Mouse (Mus musculus) liver, embryonic 13.5 days (tissue): ENCODE data around the gene Gm49711. TPM values are rescaled to one million over a fixed set of nuclear protein-coding genes. Genes with fewer than 3 reads are reported as not detected.

Experiments used
- ATAC-seq: fragments of 200-750 bp; cut with Nextera tagmentation; 2 replicates; pipeline ENCODE4 v1.8.0; 2017; ENCODE audit warnings: low read depth, mild to moderate bottlenecking, moderate number of reproducible peaks, moderate library complexity
- DNase-seq: peaks from one replicate; pipeline ENCODE4 v3.0.0; 2022
- H3K27ac ChIP-seq: fragments of 300-500 bp; sonication (generic); 2 replicates; pipeline ENCODE4 v1.5.1; 2015; ENCODE audit warnings: moderate library complexity, mild to moderate bottlenecking, inconsistent platforms
- H3K27me3 ChIP-seq: fragments of 300-500 bp; sonication (generic); 2 replicates; pipeline ENCODE4 v1.6.1; 2015; ENCODE audit warnings: mild to moderate bottlenecking, inconsistent platforms
- H3K36me3 ChIP-seq: fragments of 300-500 bp; sonication (generic); 2 replicates; pipeline ENCODE4 v1.6.1; 2015; ENCODE audit warnings: mild to moderate bottlenecking, inconsistent platforms
- H3K4me1 ChIP-seq: fragments of 300-500 bp; sonication (generic); replicated peaks from 2 replicates; pipeline ENCODE4 v1.6.1; 2015; ENCODE audit warnings: inconsistent platforms
- H3K4me2 ChIP-seq: fragments of 300-500 bp; sonication (generic); 2 replicates; pipeline ENCODE4 v1.6.1; 2015; ENCODE audit warnings: inconsistent platforms, mild to moderate bottlenecking, moderate library complexity
- H3K4me3 ChIP-seq: fragments of 300-500 bp; sonication (generic); replicated peaks from 2 replicates; pipeline ENCODE4 v1.5.1; 2015; ENCODE audit warnings: mild to moderate bottlenecking, inconsistent platforms
- H3K9ac ChIP-seq: fragments of 300-500 bp; sonication (generic); 2 replicates; pipeline ENCODE4 v1.6.1; 2015; ENCODE audit warnings: mild to moderate bottlenecking, inconsistent platforms
- H3K9me3 ChIP-seq: fragments of 300-500 bp; sonication (generic); replicated peaks from 2 replicates; pipeline ENCODE4 v1.6.1; 2016; ENCODE audit warnings: inconsistent platforms
- WGBS: fragments of 180-500 bp; shearing (Covaris S2); methylation state at CpG from one replicate; pipeline ENCODE4 v1.1.7; 2015; ENCODE audit not compliant: insufficient replicate concordance; 5-methylcytosine and 5-hydroxymethylcytosine counted together
- polyA plus RNA-seq: library from polyadenylated mRNA; unstranded; fragments of >200 nt; fragmentation: Nextera tagmentation; extraction: Ambion mirVana; gene quantifications from 2 replicates; pipeline ENCODE4 v1.2.1, GENCODE M21; 2015

Gene Gm49711
- polyA plus RNA-seq, 1 experiment from 2014 or later: not detected

- WGBS: 69% methylated on average over 2 of the region's 2 CpGs
- no peak for DNase-seq
- no peaks in the 10 kb centered on the region for H3K36me3 ChIP-seq
- no peak for ATAC-seq
- H3K4me1 ChIP-seq: no peaks in the 10 kb centered on the region
- H3K27ac ChIP-seq: no peak overlapping the region
- H3K4me3 ChIP-seq: no peak overlapping the region
- H3K27me3 ChIP-seq: no peaks in the 10 kb centered on the region
- no peak overlapping the region for H3K4me2 ChIP-seq
- H3K9me3 ChIP-seq: no peaks in the 10 kb centered on the region
- H3K9ac ChIP-seq: no peak overlapping the region
Observed at GRCm38 (mm10) chr16:92148367-92148728, 90.2 kb downstream of the Gm49711 start.

GRCm38 (mm10) chr16:92150975-92151374 is 92.9 kb downstream of the Gm49711 start:
- no peak overlapping the region for H3K9ac ChIP-seq
- H3K4me2 ChIP-seq: no peak overlapping the region
- H3K27me3 ChIP-seq: no peaks in the 10 kb centered on the region
- H3K4me3 ChIP-seq: no peak overlapping the region
- no peaks in the 10 kb centered on the region for H3K4me1 ChIP-seq
- WGBS: 55% methylated on average over 4 of the region's 4 CpGs
- H3K36me3 ChIP-seq: no peaks in the 10 kb centered on the region
- H3K9me3 ChIP-seq: no peaks in the 10 kb centered on the region
- DNase-seq: no peak
- no peak overlapping the region for H3K27ac ChIP-seq
- ATAC-seq: no peak

- Histone ChIP-seq H3K4me2 (peak overlapping the region; percentile 54), H3K36me3 (no peaks in the 10 kb centered on the region), H3K4me1 (0 out of 2 replicates have a peak, but pooled peaks cover 3% of the 10 kb centered on the region), H3K27me3 (peaks cover 19% of the 10 kb centered on the region), H3K27ac (peak overlapping the region; percentile 64), H3K9me3 (no peaks in the 10 kb centered on the region), H3K4me3 (peak overlapping the region; percentile 34), H3K9ac (no peak overlapping the region)
- WGBS: 10% methylated on average over 14 of the region's 14 CpGs
- ATAC-seq (peak; percentile 27), DNase-seq (no peak)
Observed at GRCm38 (mm10) chr16:92158021-92158455, 99.9 kb downstream of the Gm49711 start.

- Histone ChIP-seq H3K36me3 (no peaks in the 10 kb centered on the region), H3K27ac (peak overlapping the region; percentile 64), H3K9ac (no peak overlapping the region), H3K4me3 (peak overlapping the region; percentile 34), H3K4me2 (peak overlapping the region; percentile 54), H3K27me3 (peaks cover 19% of the 10 kb centered on the region), H3K9me3 (no peaks in the 10 kb centered on the region), H3K4me1 (0 out of 2 replicates have a peak, but pooled peaks cover 3% of the 10 kb centered on the region)
- peak; percentile 73 for ATAC-seq
- DNase-seq: no peak
- WGBS: 5% methylated on average over 30 of the region's 30 CpGs
Observed at GRCm38 (mm10) chr16:92158461-92159091, 100.5 kb downstream of the Gm49711 start.

GRCm38 (mm10) chr16:92159114-92159513 is 101.0 kb downstream of the Gm49711 start:
- H3K36me3 ChIP-seq: no peaks in the 10 kb centered on the region
- 0 out of 2 replicates have a peak, but pooled peaks cover 3% of the 10 kb centered on the region for H3K4me1 ChIP-seq
- DNase-seq (no peak), ATAC-seq (peak; percentile 27; the same call in 1 of the 2 replicates)
- H3K9ac ChIP-seq: no peak overlapping the region
- WGBS: 19% methylated on average over 6 of the region's 6 CpGs
- peak overlapping the region; percentile 64; the same call in 1 of the 2 replicates for H3K27ac ChIP-seq
- no peaks in the 10 kb centered on the region for H3K9me3 ChIP-seq
- peak overlapping the region; percentile 54 for H3K4me2 ChIP-seq
- peaks cover 19% of the 10 kb centered on the region for H3K27me3 ChIP-seq
- H3K4me3 ChIP-seq: no peak overlapping the region

GRCm38 (mm10) chr16:92162289-92162688 is 104.2 kb downstream of the Gm49711 start:
- 0 out of 2 replicates have a peak, but pooled peaks cover 3% of the 10 kb centered on the region for H3K4me1 ChIP-seq
- no peaks in the 10 kb centered on the region for H3K9me3 ChIP-seq
- ATAC-seq: no peak
- no peaks in the 10 kb centered on the region for H3K36me3 ChIP-seq
- DNase-seq: no peak
- no peak overlapping the region for H3K4me2 ChIP-seq
- WGBS: 61% methylated on average over 4 of the region's 4 CpGs
- H3K27ac ChIP-seq: no peak overlapping the region
- H3K4me3 ChIP-seq: no peak overlapping the region
- H3K27me3 ChIP-seq: peaks cover 14% of the 10 kb centered on the region
- no peak overlapping the region for H3K9ac ChIP-seq

- H3K27me3 ChIP-seq: peaks cover 3% of the 10 kb centered on the region
- no peak overlapping the region for H3K4me3 ChIP-seq
- H3K4me1 ChIP-seq: no peaks in the 10 kb centered on the region
- H3K4me2 ChIP-seq: no peak overlapping the region
- no peaks in the 10 kb centered on the region for H3K36me3 ChIP-seq
- ATAC-seq (no peak), DNase-seq (no peak)
- H3K27ac ChIP-seq: no peak overlapping the region
- 0 out of 2 replicates have a peak, but pooled peaks cover 6% of the 10 kb centered on the region for H3K9me3 ChIP-seq
- H3K9ac ChIP-seq: no peak overlapping the region
- WGBS: 54% methylated on average over 4 of the region's 4 CpGs
Observed at GRCm38 (mm10) chr16:92163545-92163944, 105.4 kb downstream of the Gm49711 start.

GRCm38 (mm10) chr16:92176052-92176451 is 117.9 kb downstream of the Gm49711 start:
- no peaks in the 10 kb centered on the region for H3K4me1 ChIP-seq
- ATAC-seq: no peak
- no peak for DNase-seq
- H3K4me3 ChIP-seq: no peak overlapping the region
- 61% methylated on average over 1 of the region's 1 CpGs for WGBS
- no peak overlapping the region for H3K9ac ChIP-seq
- H3K9me3 ChIP-seq: peaks cover under 1% of the 10 kb centered on the region; the same call in 1 of the 2 replicates
- H3K27me3 ChIP-seq: no peaks in the 10 kb centered on the region
- no peaks in the 10 kb centered on the region for H3K36me3 ChIP-seq
- H3K27ac ChIP-seq: no peak overlapping the region
- H3K4me2 ChIP-seq: no peak overlapping the region

GRCm38 (mm10) chr16:92177718-92178117 is 119.6 kb downstream of the Gm49711 start:
- DNase-seq (no peak), ATAC-seq (no peak)
- Histone ChIP-seq H3K36me3 (no peaks in the 10 kb centered on the region), H3K4me3 (no peak overlapping the region), H3K9me3 (no peaks in the 10 kb centered on the region), H3K27ac (no peak overlapping the region), H3K9ac (no peak overlapping the region), H3K27me3 (no peaks in the 10 kb centered on the region), H3K4me2 (no peak overlapping the region), H3K4me1 (no peaks in the 10 kb centered on the region)
- 76% methylated on average over 1 of the region's 1 CpGs for WGBS

- 63% methylated on average over 8 of the region's 8 CpGs for WGBS
- no peaks in the 10 kb centered on the region for H3K9me3 ChIP-seq
- ATAC-seq: no peak
- no peak overlapping the region for H3K4me2 ChIP-seq
- H3K9ac ChIP-seq: no peak overlapping the region
- no peak for DNase-seq
- no peaks in the 10 kb centered on the region for H3K36me3 ChIP-seq
- no peak overlapping the region for H3K4me3 ChIP-seq
- no peaks in the 10 kb centered on the region for H3K27me3 ChIP-seq
- H3K4me1 ChIP-seq: peaks cover 9% of the 10 kb centered on the region
- no peak overlapping the region for H3K27ac ChIP-seq
Observed at GRCm38 (mm10) chr16:92179306-92179705, 121.2 kb downstream of the Gm49711 start.

- peaks cover 9% of the 10 kb centered on the region for H3K4me1 ChIP-seq
- peak; percentile 62 for ATAC-seq
Observed at GRCm38 (mm10) chr16:92183477-92183876, 125.4 kb downstream of the Gm49711 start.

GRCm38 (mm10) chr16:92190603-92191002 is 132.5 kb downstream of the Gm49711 start:
- H3K4me1 ChIP-seq: no peaks in the 10 kb centered on the region
- ATAC-seq: no peak

More at GRCm38 (mm10) chr16:92183477-92183876, 125.4 kb downstream of the Gm49711 start:
- Histone ChIP-seq H3K4me2 (no peak overlapping the region), H3K27me3 (no peaks in the 10 kb centered on the region), H3K36me3 (no peaks in the 10 kb centered on the region), H3K9ac (no peak overlapping the region), H3K4me3 (no peak overlapping the region), H3K27ac (no peak overlapping the region), H3K9me3 (no peaks in the 10 kb centered on the region)
- no peak for DNase-seq
- WGBS: 24% methylated on average over 4 of the region's 4 CpGs

More at GRCm38 (mm10) chr16:92190603-92191002, 132.5 kb downstream of the Gm49711 start:
- no peak overlapping the region for H3K27ac ChIP-seq
- H3K4me2 ChIP-seq: no peak overlapping the region
- no peak overlapping the region for H3K9ac ChIP-seq
- DNase-seq: no peak
- no peak overlapping the region for H3K4me3 ChIP-seq
- H3K27me3 ChIP-seq: no peaks in the 10 kb centered on the region
- no peaks in the 10 kb centered on the region for H3K9me3 ChIP-seq
- no peaks in the 10 kb centered on the region for H3K36me3 ChIP-seq
